Comparison of ENCODE assay signal across 8 mouse cellular contexts in the genomic region with DNA sequence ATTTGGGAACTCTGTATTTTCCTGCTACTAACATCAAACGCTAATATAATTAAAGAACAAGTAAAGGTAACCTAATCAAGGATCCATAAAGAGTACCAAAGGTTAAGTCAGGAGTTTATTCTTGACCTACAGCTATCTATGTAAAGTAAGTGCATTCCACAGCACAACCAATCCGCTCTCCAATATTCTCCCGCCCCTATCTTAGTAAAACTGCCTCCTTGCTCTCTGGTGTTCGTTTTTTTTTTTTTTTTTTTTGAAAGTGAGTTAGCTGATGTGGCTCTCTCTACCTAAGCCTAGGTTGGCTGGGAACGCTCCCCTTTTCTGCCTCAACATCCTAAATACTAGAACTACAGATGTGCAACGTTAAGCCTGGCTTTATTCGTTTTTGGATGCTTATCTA. TPM values are rescaled to one million over a fixed set of nuclear protein-coding genes. Genes with fewer than 3 reads are reported as not detected.
A peak's percentile ranks its signal among the peaks of the same experiment; 100 is the strongest.
DNase-seq lines count a peak whose midpoint lies in the region; ATAC-seq lines count a peak whose summit lies in the region.
"Had no signal": no experiment of that assay in that cellular context is flagged by ENCODE, and none has a peak within 500 bp of the region (broad histone marks: within the 10 kb centered on the region; RNA-seq: fewer than 3 reads in every experiment).

No protein-coding gene starts in this region.

- DNase-seq in neural tube, embryonic 11.5 days (ENCODE audit: low spot score): no peak
- DNase-seq in neural tube, embryonic 10.5 days (ENCODE audit: extremely low spot score, low spot score): no peak
- DNase-seq in adrenal gland, adult 8-10 months: no peak
- DNase-seq in layer of hippocampus, adult 18-20 months (ENCODE audit: low spot score in 2 of 2): no peak
- DNase-seq: cerebellum, adult 9-11 months had no signal

- no peak overlapping the region for H3K27ac ChIP-seq in neural tube, embryonic 11.5 days (ENCODE audit: low read depth, low read length)
- H3K27ac ChIP-seq in limb, embryonic 15.5 days: no peak overlapping the region

- no peaks in the 10 kb centered on the region for H3K27me3 ChIP-seq in neural tube, embryonic 11.5 days (ENCODE audit: control insufficient read depth, insufficient read depth, low read length)
- no peaks in the 10 kb centered on the region for H3K27me3 ChIP-seq in limb, embryonic 15.5 days

- no peaks in the 10 kb centered on the region for H3K36me3 ChIP-seq in neural tube, embryonic 11.5 days (ENCODE audit: control insufficient read depth, insufficient read depth, low read length)
- no peaks in the 10 kb centered on the region for H3K36me3 ChIP-seq in limb, embryonic 15.5 days

- 32% methylated on average over 7 of the region's 7 CpGs for WGBS in neural tube, embryonic 11.5 days
- WGBS in limb, embryonic 15.5 days: 13% methylated on average over 7 of the region's 7 CpGs

- H3K9me3 ChIP-seq in neural tube, embryonic 11.5 days (ENCODE audit: control insufficient read depth, low read length): no peaks in the 10 kb centered on the region
- H3K9me3 ChIP-seq in limb, embryonic 15.5 days: no peaks in the 10 kb centered on the region

- H3K4me3 ChIP-seq in neural tube, embryonic 11.5 days (ENCODE audit: low read depth, low read length): 0 out of 2 replicates have a peak overlapping the region, but pooled peaks have one; percentile 82
- peak overlapping the region; percentile 98 for H3K4me3 ChIP-seq in limb, embryonic 15.5 days

- no peak for ATAC-seq in neural tube, embryonic 11.5 days (ENCODE audit: insufficient read depth, low FRiP score, low TSS enrichment)
- ATAC-seq in erythroid progenitor cell, adult 5-6 weeks (replicated peaks; ENCODE audit: low FRiP score, poor library complexity, severe bottlenecking): peak; percentile 66
- no peak for ATAC-seq in limb, embryonic 15.5 days (ENCODE audit: insufficient number of reproducible peaks, low FRiP score, low TSS enrichment, low read depth)
- ATAC-seq in frontal cortex, adult (ENCODE audit: low TSS enrichment): no peak

- peak overlapping the region; percentile 58 for H3K4me2 ChIP-seq in neural tube, embryonic 11.5 days (ENCODE audit: low read depth)
- H3K4me2 ChIP-seq in limb, embryonic 15.5 days: peak overlapping the region; percentile 50

- 0 out of 2 replicates have a peak, but pooled peaks cover 5% of the 10 kb centered on the region for H3K4me1 ChIP-seq in neural tube, embryonic 11.5 days (ENCODE audit: control insufficient read depth, insufficient read depth, low read length)
- H3K4me1 ChIP-seq in limb, embryonic 15.5 days: peaks cover 4% of the 10 kb centered on the region; the same call in 1 of the 2 replicates

- H3K9ac ChIP-seq in neural tube, embryonic 11.5 days (ENCODE audit: low read length): no peak overlapping the region
- peak overlapping the region; percentile 87; the same call in 1 of the 2 replicates for H3K9ac ChIP-seq in limb, embryonic 15.5 days

RNA-seq across cellular contexts. Expression of a gene that starts 1.2 kb away (rescaled TPM):
- 10.2 and 11.1 TPM in 2 replicates for polyA plus RNA-seq in neural tube, embryonic 11.5 days (2014; fragmentation: Nextera tagmentation; extraction: Ambion mirVana)
- total RNA-seq in erythroid progenitor cell, adult 5-6 weeks (2015; ENCODE audit: low replicate concordance): 41.8 and 60.4 TPM in 2 replicates
- total RNA-seq in erythroid progenitor cell, adult 5-6 weeks (2017; ENCODE audit: low replicate concordance): 48.5 and 54.7 TPM in 2 replicates
- 10.7 and 12.1 TPM in 2 replicates for polyA plus RNA-seq in limb, embryonic 15.5 days (2015; fragmentation: Nextera tagmentation; extraction: Ambion mirVana)
- 10 to 100 TPM; 21.4 to 27.5 (median 26.0) TPM for total RNA-seq in adrenal gland, adult 8-10 months (2022)
- total RNA-seq in layer of hippocampus, adult 18-20 months (2021): 1 to 10 TPM; 7.0 to 7.8 TPM

RNA-seq across cellular contexts. Expression of a gene that starts 36.4 kb away (rescaled TPM):
- polyA plus RNA-seq in neural tube, embryonic 11.5 days (2014; fragmentation: Nextera tagmentation; extraction: Ambion mirVana): 20.7 and 21.9 TPM in 2 replicates
- 1.4 and 2.5 TPM in 2 replicates for total RNA-seq in erythroid progenitor cell, adult 5-6 weeks (2015; ENCODE audit: low replicate concordance)
- total RNA-seq in erythroid progenitor cell, adult 5-6 weeks (2017; ENCODE audit: low replicate concordance): 3.5 and 7.5 TPM in 2 replicates
- polyA plus RNA-seq in limb, embryonic 15.5 days (2015; fragmentation: Nextera tagmentation; extraction: Ambion mirVana): 20.3 and 21.9 TPM in 2 replicates
- 10 to 100 TPM; 20.1 to 34.0 (median 22.3) TPM for total RNA-seq in adrenal gland, adult 8-10 months (2022)
- total RNA-seq in layer of hippocampus, adult 18-20 months (2021): 10 to 100 TPM; 10.2 to 10.8 TPM

RNA-seq across cellular contexts. Expression of a gene that starts 58.0 kb away (rescaled TPM):
- not detected in 2 replicates for polyA plus RNA-seq in neural tube, embryonic 11.5 days (2014; fragmentation: Nextera tagmentation; extraction: Ambion mirVana)
- total RNA-seq in erythroid progenitor cell, adult 5-6 weeks (2015; ENCODE audit: low replicate concordance): not detected in 2 replicates
- not detected in 2 replicates for total RNA-seq in erythroid progenitor cell, adult 5-6 weeks (2017; ENCODE audit: low replicate concordance)
- polyA plus RNA-seq in limb, embryonic 15.5 days (2015; fragmentation: Nextera tagmentation; extraction: Ambion mirVana): not detected in 2 replicates
- not detected for total RNA-seq in adrenal gland, adult 8-10 months (2022)
- not detected for total RNA-seq in layer of hippocampus, adult 18-20 months (2021)
